Mouse (Mus musculus) liver, embryonic 13.5 days (tissue): ENCODE measurements at regions not wholly inside any gene's neighbourhood (a gene's known extent, or its start where the extent isn't known, plus 50 kb on each side); places are given as distances from the start of the nearest gene placed in this dataset.
A peak's percentile ranks its signal among the peaks of the same experiment; 100 is the strongest.

ENCODE experiments used
- ATAC-seq: fragments of 200-750 bp; cut with Nextera tagmentation; 2 replicates; pipeline ENCODE4 v1.8.0; 2017; ENCODE audit warnings: low read depth, mild to moderate bottlenecking, moderate number of reproducible peaks, moderate library complexity
- DNase-seq: peaks from one replicate; pipeline ENCODE4 v3.0.0; 2022
- H3K27ac ChIP-seq: fragments of 300-500 bp; sonication (generic); 2 replicates; pipeline ENCODE4 v1.5.1; 2015; ENCODE audit warnings: moderate library complexity, mild to moderate bottlenecking, inconsistent platforms
- H3K27me3 ChIP-seq: fragments of 300-500 bp; sonication (generic); 2 replicates; pipeline ENCODE4 v1.6.1; 2015; ENCODE audit warnings: mild to moderate bottlenecking, inconsistent platforms
- H3K36me3 ChIP-seq: fragments of 300-500 bp; sonication (generic); 2 replicates; pipeline ENCODE4 v1.6.1; 2015; ENCODE audit warnings: mild to moderate bottlenecking, inconsistent platforms
- H3K4me1 ChIP-seq: fragments of 300-500 bp; sonication (generic); replicated peaks from 2 replicates; pipeline ENCODE4 v1.6.1; 2015; ENCODE audit warnings: inconsistent platforms
- H3K4me2 ChIP-seq: fragments of 300-500 bp; sonication (generic); 2 replicates; pipeline ENCODE4 v1.6.1; 2015; ENCODE audit warnings: inconsistent platforms, mild to moderate bottlenecking, moderate library complexity
- H3K4me3 ChIP-seq: fragments of 300-500 bp; sonication (generic); replicated peaks from 2 replicates; pipeline ENCODE4 v1.5.1; 2015; ENCODE audit warnings: mild to moderate bottlenecking, inconsistent platforms
- H3K9ac ChIP-seq: fragments of 300-500 bp; sonication (generic); 2 replicates; pipeline ENCODE4 v1.6.1; 2015; ENCODE audit warnings: mild to moderate bottlenecking, inconsistent platforms
- H3K9me3 ChIP-seq: fragments of 300-500 bp; sonication (generic); replicated peaks from 2 replicates; pipeline ENCODE4 v1.6.1; 2016; ENCODE audit warnings: inconsistent platforms
- WGBS: fragments of 180-500 bp; shearing (Covaris S2); methylation state at CpG from one replicate; pipeline ENCODE4 v1.1.7; 2015; ENCODE audit not compliant: insufficient replicate concordance; 5-methylcytosine and 5-hydroxymethylcytosine counted together

DNA sequence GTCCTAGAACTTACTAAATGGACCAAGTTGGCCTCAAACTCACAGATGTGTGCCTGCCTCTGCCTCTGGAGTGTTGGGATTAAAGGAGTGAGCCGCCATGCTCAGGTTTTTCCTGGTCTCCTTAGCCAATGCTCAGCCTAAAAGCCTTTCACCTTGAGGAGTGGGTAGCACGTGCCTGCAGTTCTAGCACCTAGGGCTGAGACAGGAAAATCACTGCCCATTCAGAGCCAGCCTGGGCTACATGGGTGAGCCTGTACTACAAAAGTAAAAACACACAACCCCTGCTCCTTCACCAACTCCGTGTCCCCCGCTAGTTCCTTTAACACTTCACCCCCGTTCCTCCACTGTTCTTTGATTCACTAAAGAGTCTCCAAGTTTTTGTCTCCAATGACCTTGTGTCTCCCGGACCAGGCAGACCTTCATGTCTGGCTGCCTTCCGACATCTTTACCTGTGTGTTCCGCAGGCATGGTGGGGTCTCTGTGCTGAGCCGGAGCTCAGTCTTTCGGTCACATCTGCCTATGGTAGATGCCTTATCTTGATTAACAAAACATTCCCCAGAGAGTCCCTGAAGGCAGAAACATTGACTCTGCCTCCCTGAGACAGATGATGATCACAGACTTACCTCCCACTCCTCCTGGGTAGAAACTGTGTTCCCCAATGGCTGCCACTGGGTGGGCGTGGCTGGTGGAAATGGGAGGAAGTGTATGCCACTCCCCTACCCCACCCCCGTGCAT, 100.1 kb upstream of the Cpsf6 start:
- no peak for ATAC-seq
- H3K4me1 ChIP-seq, result no peaks in the 10 kb centered on the region
- H3K36me3 ChIP-seq, result no peaks in the 10 kb centered on the region
- no peaks in the 10 kb centered on the region for H3K9me3 ChIP-seq
- 65% methylated on average over 12 of the region's 12 CpGs for WGBS
- H3K27me3 ChIP-seq, result no peaks in the 10 kb centered on the region
- no peak overlapping the region for H3K4me3 ChIP-seq
- no peak overlapping the region for H3K27ac ChIP-seq
- no peak for DNase-seq
- H3K4me2 ChIP-seq, result no peak overlapping the region
- no peak overlapping the region for H3K9ac ChIP-seq

DNA sequence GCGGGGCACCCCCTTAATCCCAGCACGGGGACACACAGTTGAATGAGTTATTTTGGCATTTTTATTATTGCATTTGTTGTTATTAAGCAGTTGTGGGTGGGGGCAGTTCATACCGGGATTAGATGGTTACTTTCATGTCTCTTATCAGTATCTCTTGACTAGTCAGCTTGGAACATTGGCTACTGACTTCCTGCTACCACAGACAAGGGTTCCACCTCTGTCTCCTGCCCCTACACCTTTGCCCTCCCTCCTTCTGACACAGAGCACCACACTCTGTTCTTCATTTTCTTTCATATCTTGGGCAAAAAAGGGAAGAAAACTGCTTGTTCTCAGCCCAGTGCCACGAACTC, 99.1 kb upstream of the Cpsf6 start:
- H3K4me3 ChIP-seq, result no peak overlapping the region
- H3K4me1 ChIP-seq, result no peaks in the 10 kb centered on the region
- DNase-seq (no peak), ATAC-seq (no peak)
- no peak overlapping the region for H3K4me2 ChIP-seq
- no peak overlapping the region for H3K9ac ChIP-seq
- H3K36me3 ChIP-seq, result no peaks in the 10 kb centered on the region
- 0 out of 2 replicates have a peak, but pooled peaks cover 1% of the 10 kb centered on the region for H3K9me3 ChIP-seq
- H3K27me3 ChIP-seq, result no peaks in the 10 kb centered on the region
- no peak overlapping the region for H3K27ac ChIP-seq
- 39% methylated on average over 4 of the region's 4 CpGs for WGBS

DNA sequence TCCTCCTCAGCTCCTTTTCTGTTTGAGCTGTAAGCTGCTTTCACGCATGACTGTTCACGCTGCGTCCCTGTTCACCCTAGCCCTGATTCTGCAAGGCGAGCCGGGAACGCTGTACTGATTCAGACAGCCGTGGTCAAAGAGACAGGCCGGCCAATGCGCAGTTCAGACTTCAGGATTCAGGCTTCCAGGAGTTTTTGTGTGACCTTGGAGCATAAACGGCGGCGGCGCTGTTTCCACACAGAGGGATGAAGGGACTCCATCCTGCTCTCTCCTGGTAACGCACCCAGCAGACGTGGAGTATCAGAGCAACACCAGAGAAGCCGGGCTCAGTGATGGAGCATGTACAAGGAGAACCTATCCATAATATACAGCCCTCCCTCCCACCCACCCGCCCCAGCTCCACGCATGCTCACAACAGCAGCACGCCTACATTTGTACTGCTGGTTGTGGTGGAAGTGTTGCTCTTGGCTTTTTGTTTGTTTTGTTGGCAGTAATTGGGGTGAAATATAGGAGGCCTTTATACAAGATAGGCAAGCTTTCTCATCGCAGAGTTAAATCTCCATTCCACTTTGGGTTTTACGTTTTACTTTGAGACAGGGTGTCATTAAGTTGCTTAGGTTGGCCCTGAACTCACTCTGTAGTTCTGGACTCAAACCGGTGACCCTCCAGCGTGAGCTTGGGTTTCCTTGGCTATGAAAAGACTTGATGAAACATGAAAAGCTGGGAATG, 98.6 kb upstream of the Cpsf6 start:
- Histone ChIP-seq H3K4me2 (no peak overlapping the region), H3K27me3 (no peaks in the 10 kb centered on the region), H3K36me3 (no peaks in the 10 kb centered on the region), H3K4me1 (no peaks in the 10 kb centered on the region), H3K4me3 (no peak overlapping the region), H3K9me3 (0 out of 2 replicates have a peak, but pooled peaks cover 4% of the 10 kb centered on the region), H3K9ac (no peak overlapping the region), H3K27ac (no peak overlapping the region)
- DNase-seq, result no peak
- 77% methylated on average over 23 of the region's 23 CpGs for WGBS
- no peak for ATAC-seq

DNA sequence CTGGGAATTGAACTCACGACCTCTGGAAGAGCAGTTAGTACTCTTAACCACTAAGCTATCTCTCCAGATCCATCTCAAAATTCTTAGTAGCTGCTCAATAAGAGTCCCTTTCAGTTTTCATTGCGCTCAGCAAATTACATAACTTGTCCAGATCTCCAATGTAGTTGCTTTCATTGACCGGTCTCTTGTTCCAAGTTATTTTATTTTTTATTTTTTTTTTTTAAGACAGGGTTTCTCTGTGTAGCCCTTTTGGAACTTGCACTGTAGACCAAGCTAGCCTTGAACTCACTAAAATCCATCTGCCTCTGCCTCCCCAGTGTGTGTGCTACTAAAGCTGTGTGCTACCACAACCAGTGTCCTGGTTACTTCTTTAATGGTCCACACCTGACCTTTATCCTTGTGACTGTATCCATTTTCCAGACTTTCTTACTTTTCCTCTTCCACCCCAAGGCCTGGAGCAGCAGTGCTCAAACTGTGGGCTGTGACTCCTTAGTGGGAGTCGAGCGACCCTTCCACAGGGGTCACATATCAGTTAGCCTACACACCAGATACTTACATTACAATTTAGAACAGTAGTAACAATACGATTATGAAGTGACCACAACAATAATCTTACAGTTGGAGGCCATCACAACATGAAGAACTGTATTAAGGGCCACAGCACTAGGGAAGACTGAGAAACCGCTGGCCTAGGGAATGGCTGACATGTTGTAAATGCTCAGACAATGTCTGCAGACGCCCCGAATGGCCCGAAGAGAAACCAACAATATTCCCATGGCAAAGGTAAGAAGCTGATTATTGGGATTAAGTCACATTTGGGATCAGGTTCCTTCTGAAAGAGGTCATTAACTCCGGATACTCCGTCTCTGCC, 97.8 kb upstream of the Cpsf6 start:
- H3K27me3 ChIP-seq, result no peaks in the 10 kb centered on the region
- no peaks in the 10 kb centered on the region for H3K4me1 ChIP-seq
- 0 out of 2 replicates have a peak, but pooled peaks cover 4% of the 10 kb centered on the region for H3K9me3 ChIP-seq
- ATAC-seq (no peak), DNase-seq (no peak)
- no peak overlapping the region for H3K4me3 ChIP-seq
- H3K4me2 ChIP-seq, result no peak overlapping the region
- H3K27ac ChIP-seq, result no peak overlapping the region
- no peak overlapping the region for H3K9ac ChIP-seq
- WGBS, result 75% methylated on average over 12 of the region's 12 CpGs
- no peaks in the 10 kb centered on the region for H3K36me3 ChIP-seq

DNA sequence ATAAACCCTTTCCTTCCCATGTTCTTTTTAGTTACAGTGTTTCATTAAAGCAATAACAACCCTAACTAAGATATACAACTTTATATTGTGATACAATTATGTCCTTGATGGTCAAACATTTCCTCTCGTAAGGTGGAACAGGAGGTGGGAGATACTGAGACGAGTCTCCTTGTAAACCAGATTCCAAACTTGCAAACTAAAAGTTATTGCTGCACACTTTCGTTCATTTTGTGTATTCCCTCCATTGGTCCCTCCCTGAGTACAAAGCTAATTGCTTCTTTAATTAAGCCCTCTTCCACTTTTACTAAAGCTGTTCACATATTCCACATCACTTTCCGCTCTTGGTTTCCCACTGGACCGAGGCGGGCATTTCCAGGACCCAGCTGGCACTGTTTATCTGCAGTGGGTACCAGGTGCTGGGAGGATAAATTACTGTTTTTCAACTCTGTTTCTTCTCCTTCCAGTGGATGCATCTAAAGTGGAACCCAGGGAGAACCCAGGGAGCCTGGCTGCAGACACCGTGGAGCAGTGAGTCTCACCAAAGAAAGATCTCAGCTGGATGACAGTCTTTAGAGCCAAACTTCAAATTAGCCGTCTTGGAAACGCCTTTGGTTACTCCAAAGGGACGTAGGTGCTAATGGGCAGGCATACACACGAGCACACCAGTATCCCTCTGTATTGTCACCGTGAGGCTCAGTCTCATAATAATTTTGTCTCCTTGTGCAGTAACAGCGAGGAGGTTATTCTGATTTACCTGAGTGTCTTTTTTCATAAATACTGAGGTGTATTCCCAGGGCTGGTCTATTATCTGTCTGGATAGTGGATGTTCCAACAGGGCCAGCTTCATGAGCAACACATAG, 95.5 kb upstream of the Cpsf6 start:
- Histone ChIP-seq H3K4me3 (no peak overlapping the region), H3K27ac (no peak overlapping the region), H3K4me1 (peaks cover 11% of the 10 kb centered on the region; the same call in 1 of the 2 replicates), H3K4me2 (no peak overlapping the region), H3K36me3 (no peaks in the 10 kb centered on the region), H3K27me3 (no peaks in the 10 kb centered on the region), H3K9me3 (0 out of 2 replicates have a peak, but pooled peaks cover 4% of the 10 kb centered on the region), H3K9ac (no peak overlapping the region)
- DNase-seq (no peak), ATAC-seq (no peak)
- WGBS, result 71% methylated on average over 13 of the region's 13 CpGs

DNA sequence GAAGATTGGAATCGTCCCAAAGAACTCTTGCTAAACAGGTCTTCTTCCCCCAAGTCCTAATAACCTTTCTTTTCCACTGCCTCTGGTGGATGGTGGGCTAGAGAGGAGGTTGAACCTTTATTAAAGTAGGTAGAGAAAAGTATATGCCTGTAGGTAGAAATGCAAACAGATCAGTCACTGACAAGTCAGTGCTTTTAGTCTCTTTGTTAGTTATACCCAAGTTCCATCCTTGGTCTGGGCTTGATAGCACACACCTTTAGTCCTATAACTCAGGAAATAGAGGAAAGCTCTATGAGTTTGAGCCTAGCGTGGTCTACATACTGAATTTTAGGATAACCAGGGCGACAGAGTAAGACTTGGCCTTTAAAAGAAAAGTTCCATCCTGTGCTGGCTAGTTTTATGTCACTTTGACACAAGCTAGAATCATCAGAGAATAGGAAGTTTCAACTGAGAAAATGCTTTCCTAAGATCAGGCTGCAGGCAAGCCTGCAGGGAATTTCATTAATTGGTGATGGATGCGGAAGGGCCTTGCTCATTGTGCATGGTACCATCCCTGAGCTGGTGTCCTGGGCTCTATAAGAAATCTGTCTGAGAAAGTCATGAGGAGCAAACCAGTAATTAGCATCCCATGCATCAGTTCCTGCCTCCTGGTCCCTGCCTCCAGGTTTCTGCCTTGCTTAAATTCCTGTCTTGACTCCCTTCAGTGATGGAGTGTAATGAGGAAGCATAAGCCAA, 94.7 kb upstream of the Cpsf6 start:
- DNase-seq (no peak), ATAC-seq (no peak)
- H3K9me3 ChIP-seq, result 0 out of 2 replicates have a peak, but pooled peaks cover 4% of the 10 kb centered on the region
- no peak overlapping the region for H3K4me3 ChIP-seq
- H3K4me1 ChIP-seq, result peaks cover 11% of the 10 kb centered on the region; the same call in 1 of the 2 replicates
- no peaks in the 10 kb centered on the region for H3K27me3 ChIP-seq
- 59% methylated on average over 4 of the region's 4 CpGs for WGBS
- no peak overlapping the region for H3K4me2 ChIP-seq
- H3K27ac ChIP-seq, result no peak overlapping the region
- no peaks in the 10 kb centered on the region for H3K36me3 ChIP-seq
- no peak overlapping the region for H3K9ac ChIP-seq

DNA sequence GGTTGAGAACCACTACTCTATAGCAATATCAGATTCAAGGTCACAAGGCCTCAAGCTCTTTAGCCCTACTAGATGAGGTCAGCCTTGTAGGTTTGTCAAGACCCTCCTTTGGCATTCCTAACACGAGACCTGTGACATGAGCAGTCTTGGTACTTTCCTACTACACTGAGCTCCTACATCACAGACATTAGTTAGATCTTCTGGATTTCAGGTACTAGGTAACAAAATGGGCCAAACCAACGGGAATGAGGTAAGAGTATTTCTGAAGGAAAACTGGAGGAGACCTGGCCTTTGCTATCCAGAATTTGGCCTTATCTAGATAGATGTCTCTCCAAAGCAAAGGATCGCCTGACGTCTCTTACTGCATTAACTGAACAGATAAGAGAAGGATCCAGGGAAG, 93.7 kb upstream of the Cpsf6 start:
- no peak for ATAC-seq
- H3K4me3 ChIP-seq, result no peak overlapping the region
- WGBS, result 74% methylated on average over 4 of the region's 4 CpGs
- no peaks in the 10 kb centered on the region for H3K36me3 ChIP-seq
- 0 out of 2 replicates have a peak, but pooled peaks cover 4% of the 10 kb centered on the region for H3K9me3 ChIP-seq
- no peaks in the 10 kb centered on the region for H3K27me3 ChIP-seq
- no peak overlapping the region for H3K9ac ChIP-seq
- no peak for DNase-seq
- H3K4me2 ChIP-seq, result no peak overlapping the region
- H3K27ac ChIP-seq, result no peak overlapping the region
- peaks cover 11% of the 10 kb centered on the region; the same call in 1 of the 2 replicates for H3K4me1 ChIP-seq

DNA sequence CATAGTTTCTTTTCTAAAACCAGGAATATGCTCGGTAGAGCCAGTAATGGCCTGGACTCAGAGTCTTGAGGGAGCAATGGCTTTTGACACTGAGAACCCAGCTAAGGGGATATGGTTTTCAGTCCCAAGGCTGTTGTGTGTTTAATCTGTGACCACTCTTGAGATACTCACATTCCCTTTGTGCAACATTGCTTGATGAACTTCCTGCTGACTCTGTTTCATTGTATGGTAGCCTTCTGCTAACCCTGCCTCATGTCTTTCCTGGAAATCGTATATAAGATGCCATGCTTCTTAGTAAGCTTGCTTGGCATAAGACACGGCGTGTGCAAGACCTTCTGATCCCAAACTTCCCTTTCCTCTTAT, 92.7 kb upstream of the Cpsf6 start:
- Histone ChIP-seq H3K9me3 (0 out of 2 replicates have a peak, but pooled peaks cover 4% of the 10 kb centered on the region), H3K36me3 (no peaks in the 10 kb centered on the region), H3K27ac (peak overlapping the region; percentile 21; the same call in 1 of the 2 replicates), H3K4me3 (no peak overlapping the region), H3K9ac (no peak overlapping the region), H3K4me1 (peaks cover 11% of the 10 kb centered on the region; the same call in 1 of the 2 replicates), H3K4me2 (no peak overlapping the region), H3K27me3 (no peaks in the 10 kb centered on the region)
- WGBS, result 62% methylated on average over 4 of the region's 4 CpGs
- no peak for DNase-seq
- ATAC-seq, result no peak

DNA sequence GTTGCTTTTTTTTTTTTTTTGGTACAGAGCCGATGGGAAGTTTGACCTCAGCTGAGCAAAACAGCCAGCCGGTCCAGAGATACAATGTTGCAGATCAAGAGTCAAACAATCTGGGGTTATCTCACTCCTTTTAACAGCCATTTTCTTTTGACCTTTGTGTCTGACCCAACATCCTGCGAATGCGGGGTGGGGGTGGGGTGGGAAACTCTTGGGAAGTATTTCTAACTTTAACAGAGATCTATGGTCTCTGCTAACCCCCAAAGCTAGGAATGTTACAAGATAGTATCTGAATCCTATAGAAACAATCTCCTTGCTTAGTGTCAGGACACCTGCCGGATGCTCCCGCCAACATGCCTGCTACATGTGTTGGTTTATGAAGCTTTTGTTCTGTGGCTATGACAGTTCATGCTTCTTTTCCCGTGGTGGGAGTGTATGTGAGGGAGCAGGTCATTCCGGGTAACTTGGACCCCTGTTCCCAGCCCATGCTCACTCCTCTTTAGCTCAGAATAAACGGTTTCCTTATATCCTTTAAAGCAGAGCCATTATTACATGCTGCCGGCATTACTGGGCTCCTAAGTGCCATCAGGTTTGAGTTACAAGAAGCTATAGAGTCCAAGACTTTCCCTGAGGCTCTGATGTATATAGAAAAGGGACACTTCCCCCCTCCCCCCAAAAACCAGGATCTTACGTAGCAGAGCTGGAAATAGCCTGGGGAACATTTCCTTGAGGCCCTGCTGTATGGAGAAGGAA, 92.2 kb upstream of the Cpsf6 start:
- H3K27me3 ChIP-seq, result no peaks in the 10 kb centered on the region
- H3K4me2 ChIP-seq, result no peak overlapping the region
- H3K36me3 ChIP-seq, result no peaks in the 10 kb centered on the region
- H3K9ac ChIP-seq, result no peak overlapping the region
- H3K9me3 ChIP-seq, result 0 out of 2 replicates have a peak, but pooled peaks cover 4% of the 10 kb centered on the region
- peaks cover 11% of the 10 kb centered on the region; the same call in 1 of the 2 replicates for H3K4me1 ChIP-seq
- H3K4me3 ChIP-seq, result no peak overlapping the region
- ATAC-seq, result no peak
- peak overlapping the region; percentile 21; the same call in 1 of the 2 replicates for H3K27ac ChIP-seq
- no peak for DNase-seq
- 48% methylated on average over 11 of the region's 11 CpGs for WGBS
